Mouse (Mus musculus): ENCODE data around the gene Serpinb3b.
"Not testable (repeated sequence)": the region's sequence is repeated elsewhere in the genome, so short reads cannot be mapped to it uniquely, and the experiment has no call there.

The Serpinb3b gene

GRCm38 (mm10) chr1:107278261-107278660 lies at the start of gene Serpinb3b, which contains the start of gene Serpinb3c:
TSS of gene Serpinb3b (minus strand) at chr1:107278361.
TSS of gene Serpinb3c (minus strand) at chr1:107278371.
- not testable (repeated sequence) for DNase-seq

- peak; percentile 6 for DNase-seq
Observed at GRCm38 (mm10) chr1:107243170-107243569, 35.0 kb downstream of the Serpinb3b start.

GRCm38 (mm10) chr1:107217276-107217675 lies 60.9 kb downstream of the Serpinb3b start:
- DNase-seq = not testable (repeated sequence)

GRCm38 (mm10) chr1:107127453-107127852 lies 150.7 kb downstream of the Serpinb3b start:
- not testable (repeated sequence) for DNase-seq

All from cerebellum, adult 9-11 months (tissue).